Comparison of ENCODE assay signal across 30 mouse cellular contexts in genomic region chr6:127539659-127540058, GRCm38 (mm10). TPM values are rescaled to one million over a fixed set of nuclear protein-coding genes. Genes with fewer than 3 reads are reported as not detected.
A peak's percentile ranks its signal among the peaks of the same experiment; 100 is the strongest.
DNase-seq lines count a peak whose midpoint lies in the region; ATAC-seq and TF ChIP-seq lines count a peak whose summit lies in the region.
"Had no signal": no experiment of that assay in that cellular context is flagged by ENCODE, and none has a peak within 500 bp of the region (broad histone marks: within the 10 kb centered on the region; RNA-seq: fewer than 3 reads in every experiment).

No protein-coding gene starts in this region.

- no peak for TF ChIP-seq POLR2A in lung, adult 2 months (IDR thresholded peaks at IDR 0.05; ENCODE audit: borderline replicate concordance, extremely low read depth, low read depth, low read length)

- H3K4me3 ChIP-seq in lung, embryonic 16.5 days (ENCODE audit: low read length), result no peak overlapping the region
- H3K4me3 ChIP-seq in lung, adult 2 months (replicated peaks; ENCODE audit: extremely low read depth, low read depth, low read length), result no peak overlapping the region
- H3K4me3 ChIP-seq in intestine, embryonic 15.5 days (replicated peaks), result no peak overlapping the region
- H3K4me3 ChIP-seq in forebrain, embryonic 11.5 days (ENCODE audit: low read depth, low read length), result no peak overlapping the region
- H3K4me3 ChIP-seq: forebrain, embryonic 10.5 days; heart, adult 2 months; heart, embryonic 13.5 days; myocyte; neural tube, embryonic 12.5 days had no signal

- peak; percentile 24 for ATAC-seq in lung, embryonic 16.5 days (ENCODE audit: low read depth)
- peak; percentile 35 for ATAC-seq in megakaryocyte, adult 5-6 weeks (ENCODE audit: poor library complexity, severe bottlenecking)
- ATAC-seq in intestine, embryonic 15.5 days, result no peak
- ATAC-seq in forebrain, embryonic 11.5 days (replicated peaks; ENCODE audit: low FRiP score), result no peak
- ATAC-seq: midbrain, embryonic 16.5 days had no signal

- H3K27ac ChIP-seq in lung, embryonic 16.5 days (ENCODE audit: low read length), result no peak overlapping the region
- H3K27ac ChIP-seq in intestine, embryonic 15.5 days, result no peak overlapping the region
- H3K27ac ChIP-seq in forebrain, embryonic 11.5 days (ENCODE audit: low read depth, low read length), result no peak overlapping the region
- H3K27ac ChIP-seq: forebrain, embryonic 10.5 days; heart, adult 2 months; heart, embryonic 13.5 days; hindbrain, embryonic 14.5 days; liver, embryonic 14.5 days; neural tube, embryonic 12.5 days had no signal

- no peaks in the 10 kb centered on the region for H3K9me3 ChIP-seq in lung, embryonic 16.5 days (ENCODE audit: control insufficient read depth, low read length)
- H3K9me3 ChIP-seq in intestine, embryonic 15.5 days, result no peaks in the 10 kb centered on the region
- no peaks in the 10 kb centered on the region for H3K9me3 ChIP-seq in forebrain, embryonic 11.5 days (ENCODE audit: control insufficient read depth, low read length)
- H3K9me3 ChIP-seq: forebrain, embryonic 10.5 days; heart, embryonic 13.5 days; neural tube, embryonic 12.5 days had no signal

- TF ChIP-seq CTCF in lung, adult 2 months (IDR thresholded peaks at IDR 0.05; ENCODE audit: insufficient read depth, low read length), result no peak

- peaks cover 4% of the 10 kb centered on the region; the same call in 1 of the 2 replicates for H3K4me1 ChIP-seq in lung, embryonic 16.5 days (replicated peaks; ENCODE audit: control insufficient read depth, insufficient read depth, low read length)
- H3K4me1 ChIP-seq in lung, adult 2 months (ENCODE audit: control insufficient read depth, insufficient read depth, low read length), result no peaks in the 10 kb centered on the region
- H3K4me1 ChIP-seq in intestine, embryonic 15.5 days (replicated peaks), result no peaks in the 10 kb centered on the region
- no peaks in the 10 kb centered on the region for H3K4me1 ChIP-seq in forebrain, embryonic 11.5 days (replicated peaks; ENCODE audit: control insufficient read depth, insufficient read depth, low read length)
- H3K4me1 ChIP-seq: heart, embryonic 13.5 days; neural tube, embryonic 12.5 days had no signal

- WGBS in lung, embryonic 16.5 days, result 45% methylated on average over 5 of the region's 5 CpGs
- 50% methylated on average over 5 of the region's 5 CpGs for WGBS in lung, adult 2 months
- WGBS in intestine, embryonic 15.5 days, result 64% methylated on average over 5 of the region's 5 CpGs
- 70% methylated on average over 5 of the region's 5 CpGs for WGBS in forebrain, embryonic 11.5 days

- no peak for DNase-seq in lung, adult 2 months
- peak; percentile 19 for DNase-seq in ES-CJ7 (ENCODE audit: low read depth, low spot score)
- peak; percentile 30 for DNase-seq in ZHBTc4 (ENCODE audit: low read depth, low spot score)
- DNase-seq in forebrain, embryonic 11.5 days (ENCODE audit: low spot score), result no peak
- DNase-seq in embryo, embryonic 10 days (ENCODE audit: low spot score), result no peak
- DNase-seq: adrenal gland, postnatal 25 days; B cell, adult 2 months; cerebellum, adult 2 months; cerebellum, postnatal 14 days; gastrocnemius, postnatal 10 days; heart, adult 2 months; heart, postnatal 10 days; kidney, adult 11 months; liver; lung, postnatal 4 days; right cerebral cortex, adult 18-20 months; spleen, adult 18-20 months; thymus, adult 2 months; thymus, postnatal 36 days had no signal

- H3K36me3 ChIP-seq in lung, embryonic 16.5 days (ENCODE audit: control insufficient read depth, insufficient read depth, low read length), result no peaks in the 10 kb centered on the region
- no peaks in the 10 kb centered on the region for H3K36me3 ChIP-seq in intestine, embryonic 15.5 days
- no peaks in the 10 kb centered on the region for H3K36me3 ChIP-seq in forebrain, embryonic 11.5 days (ENCODE audit: control insufficient read depth, insufficient read depth, low read length)
- H3K36me3 ChIP-seq: forebrain, embryonic 10.5 days; heart, embryonic 13.5 days; neural tube, embryonic 12.5 days had no signal

- H3K27me3 ChIP-seq in lung, embryonic 16.5 days (ENCODE audit: control insufficient read depth, insufficient read depth, low read depth, low read length), result 0 out of 2 replicates have a peak, but pooled peaks cover 4% of the 10 kb centered on the region
- peaks cover 6% of the 10 kb centered on the region; the same call in 1 of the 2 replicates for H3K27me3 ChIP-seq in intestine, embryonic 15.5 days (replicated peaks)
- no peaks in the 10 kb centered on the region for H3K27me3 ChIP-seq in forebrain, embryonic 11.5 days (ENCODE audit: control insufficient read depth, insufficient read depth, low read length)
- H3K27me3 ChIP-seq: neural tube, embryonic 12.5 days had no signal

- no peak overlapping the region for H3K4me2 ChIP-seq in lung, embryonic 16.5 days (ENCODE audit: low read depth, low read length)
- no peak overlapping the region for H3K4me2 ChIP-seq in intestine, embryonic 15.5 days (replicated peaks)
- H3K4me2 ChIP-seq in forebrain, embryonic 11.5 days (ENCODE audit: low read depth, low read length, severe bottlenecking), result no peak overlapping the region
- H3K4me2 ChIP-seq: heart, embryonic 13.5 days; hindbrain, embryonic 14.5 days; midbrain, embryonic 11.5 days; neural tube, embryonic 12.5 days had no signal

- H3K9ac ChIP-seq in lung, embryonic 16.5 days (ENCODE audit: low read length), result no peak overlapping the region
- no peak overlapping the region for H3K9ac ChIP-seq in intestine, embryonic 15.5 days
- no peak overlapping the region for H3K9ac ChIP-seq in forebrain, embryonic 11.5 days (ENCODE audit: low read length)
- H3K9ac ChIP-seq: heart, embryonic 13.5 days; hindbrain, embryonic 14.5 days; liver, embryonic 14.5 days; neural tube, embryonic 12.5 days had no signal

RNA-seq across cellular contexts. Expression of gene Cracr2a, which starts 21.5 kb away (rescaled TPM):
- polyA plus RNA-seq in lung, embryonic 16.5 days (2015; fragmentation: Nextera tagmentation; extraction: Ambion mirVana), result 4.3 and 4.7 TPM in 2 replicates
- polyA plus RNA-seq in lung, adult 2 months (2012; rRNA removed), result 10.2 and 12.7 TPM in 2 replicates
- total RNA-seq in megakaryocyte, adult 5-6 weeks (2015), result 6.2 and 7.6 TPM in 2 replicates
- total RNA-seq in megakaryocyte, adult 5-6 weeks (2017), result 8.0 and 12.6 TPM in 2 replicates
- 2.2 and 2.5 TPM in 2 replicates for polyA plus RNA-seq in intestine, embryonic 15.5 days (2015; fragmentation: Nextera tagmentation; extraction: Ambion mirVana)
- 0.99 and 1.2 TPM in 2 replicates for polyA plus RNA-seq in forebrain, embryonic 11.5 days (2014; fragmentation: Nextera tagmentation; extraction: Ambion mirVana)
- polyA plus RNA-seq: myocyte had no signal

Comparison
In these comparisons a context has a peak if more than half of its experiments do, and no peak if none do; other contexts are left out.
1. ATAC-seq: peak in lung, embryonic 16.5 days (single experiment) and megakaryocyte, adult 5-6 weeks (single experiment); none in intestine, embryonic 15.5 days (single experiment) and forebrain, embryonic 11.5 days (single experiment).
2. DNase-seq: peak in ES-CJ7 (single experiment) and ZHBTc4 (single experiment); none in lung, adult 2 months (single experiment), forebrain, embryonic 11.5 days (single experiment) and embryo, embryonic 10 days (single experiment).